Mouse (Mus musculus) thymus, postnatal 0 days (tissue): ENCODE measurements at regions not wholly inside any gene's neighbourhood (a gene's known extent, or its start where the extent isn't known, plus 50 kb on each side); places are given as distances from the start of the nearest gene placed in this dataset.

ENCODE experiments used
- DNase-seq: peaks from one replicate; pipeline ENCODE4 v3.0.0-alpha.2; 2015; ENCODE audit warnings: low spot score

- no peak for DNase-seq
Measured at GRCm38 (mm10) chr13:71362311-71362710, 520.7 kb upstream of the Adamts16 start.

DNA sequence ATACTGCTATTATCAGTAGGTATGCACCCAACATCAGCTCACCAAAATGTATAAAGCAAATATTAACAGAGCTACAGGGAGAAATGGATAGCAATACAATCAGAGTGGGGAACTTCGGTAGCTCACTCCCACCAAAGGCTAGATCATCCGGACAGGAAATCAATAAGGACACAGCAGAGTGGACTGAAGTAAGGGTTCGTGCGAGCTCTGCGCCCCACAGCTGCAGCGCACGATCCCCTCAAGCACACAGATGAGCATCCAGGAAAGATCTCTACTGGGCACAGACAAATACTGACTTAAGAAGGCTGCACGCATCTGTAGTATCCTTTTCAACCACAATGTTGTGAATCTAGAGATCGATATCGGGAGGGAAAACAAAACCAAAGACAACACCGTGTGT is 517.5 kb upstream of the Adamts16 start:
- DNase-seq = no peak

DNA sequence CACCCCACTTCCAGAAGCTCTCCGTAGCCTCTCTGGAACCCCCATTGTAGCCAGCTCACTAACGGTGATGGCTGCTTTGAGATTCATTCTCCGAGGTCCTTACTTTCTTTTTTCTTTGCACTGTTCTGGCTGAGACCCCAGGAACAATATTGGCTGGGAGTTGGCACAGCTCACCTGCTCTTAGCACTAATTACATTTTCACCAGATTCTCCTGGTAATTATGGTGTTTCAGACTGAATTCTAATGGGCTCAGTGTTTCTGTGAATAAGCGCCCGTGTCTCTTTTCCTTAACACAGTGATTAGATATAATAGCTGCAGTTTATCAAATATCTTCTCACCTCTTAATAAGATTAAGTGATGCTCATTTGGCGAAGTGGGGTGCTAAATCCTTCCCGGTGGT is 509.2 kb upstream of the Adamts16 start:
- DNase-seq = no peak

- no peak for DNase-seq
Measured at GRCm38 (mm10) chr13:71342921-71343320, 501.3 kb upstream of the Adamts16 start.

GRCm38 (mm10) chr13:71338700-71339099 is 497.1 kb upstream of the Adamts16 start:
- no peak for DNase-seq

- DNase-seq = no peak
Measured at GRCm38 (mm10) chr13:71334925-71335324, 493.3 kb upstream of the Adamts16 start.

DNA sequence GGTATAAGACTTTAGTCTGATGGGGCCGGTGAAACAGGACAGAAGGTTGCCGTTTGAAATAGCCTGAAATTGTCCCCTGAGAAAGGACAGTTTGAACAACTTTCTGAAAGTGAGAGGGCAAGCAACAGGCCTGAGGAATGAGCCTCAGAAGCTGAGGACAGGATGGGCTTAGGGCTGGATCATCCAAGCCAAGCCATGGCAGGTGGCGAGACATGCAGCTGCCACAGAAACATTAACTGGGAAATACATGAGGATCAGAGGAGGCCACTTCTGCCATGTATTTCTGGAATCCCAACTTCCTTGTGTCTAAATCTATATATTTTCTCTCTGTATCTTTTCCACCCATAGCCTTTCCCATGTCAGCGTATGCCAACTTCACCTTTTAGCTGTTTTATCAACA is 491.5 kb upstream of the Adamts16 start:
- DNase-seq = no peak

DNA sequence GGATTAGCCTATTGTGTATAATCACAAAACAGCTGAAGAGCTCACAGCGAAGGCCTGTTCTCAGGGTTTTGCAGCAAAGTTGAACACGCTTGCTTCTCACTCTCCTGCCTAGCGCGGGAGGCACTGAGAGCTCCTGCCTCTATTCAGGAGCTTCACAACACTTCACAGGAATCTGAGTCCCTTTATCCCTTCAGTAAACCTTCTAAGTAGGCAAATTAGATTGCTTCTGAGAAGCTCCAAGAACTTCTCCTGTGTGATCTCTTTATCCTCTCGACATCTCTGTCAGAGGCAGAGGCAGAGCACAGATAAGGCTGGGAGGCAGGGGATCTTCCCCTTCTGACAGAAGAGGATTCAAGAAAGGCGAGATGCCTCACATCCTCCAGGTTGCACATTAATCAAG is 488.7 kb upstream of the Adamts16 start:
- no peak for DNase-seq

- DNase-seq = peak; percentile 17
Measured at GRCm38 (mm10) chr13:71327802-71328753, 486.5 kb upstream of the Adamts16 start.

GRCm38 (mm10) chr13:71320489-71320888 is 478.9 kb upstream of the Adamts16 start:
- DNase-seq = no peak

DNA sequence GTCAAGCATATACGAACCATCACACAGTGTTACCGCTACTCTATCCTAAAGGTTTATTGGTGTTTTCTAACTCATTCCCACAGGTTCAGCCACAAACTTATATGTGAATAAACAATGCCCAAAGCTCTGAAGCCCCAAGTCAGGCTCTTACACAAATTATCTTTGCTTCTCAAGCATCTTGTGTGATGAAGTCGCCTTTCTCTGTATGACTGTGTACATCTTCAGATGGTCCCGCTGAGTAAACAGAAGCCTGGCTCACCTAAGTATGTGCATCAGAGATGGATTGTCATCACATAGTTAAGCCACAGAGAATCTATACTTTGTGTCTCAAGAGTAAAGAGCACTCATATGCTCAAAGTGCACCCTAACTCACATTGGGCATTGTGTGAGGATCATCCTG is 462.3 kb upstream of the Adamts16 start:
- no peak for DNase-seq

- no peak for DNase-seq
Measured at GRCm38 (mm10) chr13:71275991-71276390, 434.4 kb upstream of the Adamts16 start.

- DNase-seq = no peak
Measured at GRCm38 (mm10) chr13:71274139-71274538, 432.5 kb upstream of the Adamts16 start.

DNA sequence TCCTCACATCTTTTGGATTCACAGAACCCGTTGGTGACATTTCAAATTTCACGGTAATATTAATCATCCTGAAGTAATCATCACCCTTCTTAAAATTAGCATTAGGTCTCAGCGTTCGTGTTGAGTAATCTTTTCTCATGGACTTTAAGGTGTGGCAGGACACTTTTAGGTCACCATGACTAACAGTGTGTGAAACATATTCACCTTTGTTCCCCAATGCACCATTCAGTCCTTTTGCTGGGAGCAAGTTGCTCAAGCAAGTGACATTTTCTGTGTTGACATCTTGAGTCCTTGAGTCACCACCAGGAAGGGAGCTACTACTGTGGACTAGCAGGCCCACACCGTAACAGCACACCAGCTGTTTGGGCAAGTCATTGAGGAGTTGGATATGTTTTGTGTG is 431.9 kb upstream of the Adamts16 start:
- no peak for DNase-seq

DNA sequence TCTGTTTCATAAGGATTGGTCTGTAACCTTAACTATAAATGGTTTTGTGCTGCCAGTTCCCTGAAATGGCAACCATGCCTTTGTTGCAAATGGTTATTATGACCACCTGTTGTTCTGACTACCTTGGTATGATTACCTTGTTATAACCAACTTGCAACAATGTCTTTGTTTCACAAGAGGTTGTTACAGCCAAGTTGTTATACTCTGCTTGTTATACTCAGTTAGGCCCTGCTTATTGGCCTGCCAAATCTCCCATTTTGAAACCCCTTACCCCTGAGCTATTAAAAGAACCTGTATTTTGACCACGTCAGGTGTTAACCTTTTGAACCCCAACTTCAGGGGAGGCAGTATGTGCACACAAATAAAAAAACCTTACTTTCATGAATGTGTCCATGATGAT is 431.5 kb upstream of the Adamts16 start:
- no peak for DNase-seq

DNA sequence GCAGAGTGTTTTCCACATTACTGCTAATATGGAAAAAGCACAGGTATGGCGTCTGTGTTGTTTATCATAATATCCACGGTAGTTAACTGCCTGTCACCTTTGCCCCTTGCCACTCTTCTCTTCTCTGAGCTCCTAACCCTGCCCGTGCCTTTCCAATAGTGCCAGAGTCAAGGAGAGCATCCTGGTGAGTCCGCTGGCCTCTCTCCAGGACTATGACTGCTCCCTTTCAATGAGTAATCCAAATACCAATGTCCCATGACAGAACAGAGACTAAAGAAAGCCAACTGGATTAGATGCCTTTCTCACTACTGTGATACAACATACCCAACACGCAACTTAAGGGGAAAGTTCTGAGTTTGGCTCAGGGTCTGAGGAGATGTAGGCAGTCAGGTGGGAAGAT is 430.8 kb upstream of the Adamts16 start:
- no peak for DNase-seq

DNA sequence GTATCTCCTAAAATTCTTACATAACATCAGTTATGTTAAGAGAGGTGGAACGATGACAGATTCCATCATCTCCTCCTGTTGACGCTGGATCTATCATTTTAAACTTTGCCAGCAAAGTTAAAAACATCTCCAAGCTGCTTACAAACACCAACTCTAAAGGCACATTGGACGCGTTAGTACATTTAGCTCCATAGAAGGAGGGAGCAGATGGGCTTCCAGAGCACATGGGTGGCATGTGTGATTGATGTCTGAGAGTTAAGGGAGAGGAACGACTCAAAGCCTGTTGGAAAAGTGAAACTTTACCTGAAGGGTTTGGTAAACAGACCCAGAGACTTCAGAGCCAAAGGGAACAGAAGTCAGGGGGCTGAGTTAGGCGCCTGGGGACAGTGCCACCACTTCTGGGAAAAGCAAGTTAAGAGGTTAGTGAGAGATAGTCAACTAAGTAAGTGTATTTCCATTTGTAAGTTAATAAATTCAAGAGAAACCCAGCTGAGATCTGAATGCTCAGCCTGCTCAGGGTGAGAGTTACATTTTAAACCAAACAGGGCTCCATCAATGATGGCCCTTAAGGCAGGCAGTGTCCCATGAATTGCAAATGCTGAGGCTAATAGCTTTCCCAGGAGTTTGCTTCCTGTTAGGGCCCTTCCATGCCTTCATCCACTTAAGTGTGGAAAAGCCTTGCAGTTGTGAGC is 430.3 kb upstream of the Adamts16 start:
- no peak for DNase-seq

DNA sequence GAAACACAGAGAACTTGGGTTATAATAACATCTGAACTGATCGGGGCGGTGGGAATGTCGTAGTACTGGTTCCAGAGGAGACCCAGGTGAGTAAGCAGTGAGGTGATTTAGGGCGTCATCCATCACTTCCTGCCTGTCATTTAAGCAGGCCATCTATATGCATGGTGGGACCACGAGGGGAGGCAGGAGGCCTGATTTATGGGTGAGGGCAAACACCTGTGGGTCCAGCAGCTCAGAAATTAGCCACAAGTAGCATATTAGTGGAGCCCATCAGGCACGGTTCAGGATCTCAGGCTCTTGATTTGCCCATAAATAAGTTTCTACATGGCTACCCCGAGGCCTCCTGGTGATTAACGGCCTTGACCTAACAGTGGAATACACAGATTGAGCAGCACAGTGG is 428.8 kb upstream of the Adamts16 start:
- no peak for DNase-seq

- DNase-seq = no peak
Measured at GRCm38 (mm10) chr13:71269496-71269895, 427.9 kb upstream of the Adamts16 start.

GRCm38 (mm10) chr13:71263315-71263878 is 421.8 kb upstream of the Adamts16 start:
- DNase-seq = no peak

- no peak for DNase-seq
Measured at GRCm38 (mm10) chr13:71262575-71263295, 421.1 kb upstream of the Adamts16 start.

DNA sequence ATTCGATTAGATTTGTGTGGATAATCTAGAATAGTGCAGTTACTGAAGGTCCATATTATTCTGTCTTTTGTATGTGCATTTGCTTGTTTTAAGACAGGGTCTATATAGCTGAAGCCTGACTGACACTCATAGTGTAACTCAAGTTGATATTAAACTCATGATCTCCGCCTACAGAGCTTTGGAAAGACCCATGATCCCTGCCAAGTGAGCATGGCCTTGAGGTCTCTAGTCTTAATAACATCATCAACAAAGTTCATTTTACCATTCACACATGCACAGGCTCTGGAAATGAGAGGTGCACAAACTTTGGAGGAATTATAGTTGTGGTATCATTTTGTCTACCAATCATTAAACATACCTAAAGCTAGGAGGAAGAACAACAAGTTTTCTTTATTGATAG is 412.4 kb upstream of the Adamts16 start:
- DNase-seq = no peak
